Mouse (Mus musculus): Measurements from ENCODE around the gene Khdc3.

GRCm38 (mm10) chr9:73130529-73130928 is 28.9 kb downstream of the Khdc3 start:
- TF ChIP-seq CTCF (IDR thresholded peaks at IDR 0.05; ENCODE audit: borderline replicate concordance, control insufficient read depth, extremely low read depth, insufficient read depth, low read length, poor library complexity) (no peak), POLR2A (IDR thresholded peaks at IDR 0.05; ENCODE audit: control insufficient read depth, extremely low read depth, insufficient read depth, low read length, poor library complexity) (no peak)
